Mouse (Mus musculus) thymus, postnatal 4 days (tissue): ENCODE measurements around the gene Grin2d.

Source experiments
- DNase-seq: peaks from one replicate; pipeline ENCODE4 v3.0.0; 2021

Gene Grin2d

DNA sequence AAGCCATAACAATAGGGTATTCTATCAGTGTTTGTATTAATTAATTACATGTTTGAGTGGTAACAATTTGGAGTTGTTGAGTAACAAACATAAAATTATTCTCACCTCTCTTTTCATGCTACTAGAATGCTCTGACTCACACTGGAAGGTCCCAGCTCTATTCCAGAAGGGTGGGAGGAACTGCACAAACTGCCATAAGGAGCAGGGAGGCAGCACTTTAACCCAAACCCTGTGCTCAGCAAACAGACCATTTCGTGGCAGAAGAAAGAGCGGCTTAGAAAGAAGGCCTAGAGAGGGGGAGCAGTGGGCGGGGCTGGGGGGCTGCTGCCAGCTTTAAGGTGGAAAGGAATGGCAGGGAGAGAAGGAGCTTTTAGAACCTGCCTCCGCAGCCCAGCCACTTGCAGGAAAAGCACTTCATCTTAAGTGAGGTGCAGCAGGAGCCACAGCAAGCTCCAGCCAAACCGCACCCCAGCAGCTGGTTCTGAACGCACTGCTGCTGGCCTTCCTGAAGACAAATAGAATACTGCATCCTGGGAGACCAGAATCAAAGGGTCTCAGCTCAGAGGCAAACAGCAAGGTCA lies 29.6 kb downstream of the Grin2d start:
- no peak for DNase-seq

DNA sequence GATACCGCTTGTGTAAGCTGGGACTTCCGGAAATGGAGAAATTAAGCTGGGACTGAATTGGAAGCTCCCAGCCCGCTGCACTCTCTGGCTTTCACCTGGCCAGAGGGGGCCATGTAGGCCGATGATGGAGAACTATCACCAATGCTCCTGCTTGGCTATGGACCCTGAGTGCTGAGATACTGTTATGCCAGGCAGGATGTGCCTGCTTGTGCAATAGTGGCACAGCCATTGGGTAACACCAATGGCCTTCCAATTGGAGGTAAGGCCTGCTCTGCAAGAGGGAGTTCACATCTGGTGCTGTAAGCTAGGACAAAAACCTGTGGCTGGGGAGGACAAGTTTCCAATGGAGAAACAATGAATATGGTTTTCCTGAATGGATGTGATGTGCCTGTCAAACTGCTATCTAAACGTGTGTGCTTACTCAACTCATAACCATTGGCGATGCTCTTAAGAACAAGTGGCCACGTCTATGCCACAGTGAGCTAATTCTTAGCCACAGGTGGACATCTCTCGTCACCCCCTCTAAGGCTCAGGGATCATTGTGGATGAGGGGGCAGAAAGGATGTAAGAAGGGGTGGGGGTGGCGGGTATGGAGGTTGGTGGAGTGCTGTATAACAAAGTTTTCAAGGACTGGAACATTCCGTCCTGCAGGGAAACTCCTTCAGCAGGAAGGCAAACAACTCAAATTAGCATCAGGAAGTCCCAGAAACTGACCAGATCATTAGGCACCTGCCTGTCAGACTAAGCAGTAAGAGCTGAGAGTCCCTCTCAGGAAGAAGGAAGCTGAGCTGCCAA lies 35.0 kb downstream of the Grin2d start:
- DNase-seq, result no peak

DNA sequence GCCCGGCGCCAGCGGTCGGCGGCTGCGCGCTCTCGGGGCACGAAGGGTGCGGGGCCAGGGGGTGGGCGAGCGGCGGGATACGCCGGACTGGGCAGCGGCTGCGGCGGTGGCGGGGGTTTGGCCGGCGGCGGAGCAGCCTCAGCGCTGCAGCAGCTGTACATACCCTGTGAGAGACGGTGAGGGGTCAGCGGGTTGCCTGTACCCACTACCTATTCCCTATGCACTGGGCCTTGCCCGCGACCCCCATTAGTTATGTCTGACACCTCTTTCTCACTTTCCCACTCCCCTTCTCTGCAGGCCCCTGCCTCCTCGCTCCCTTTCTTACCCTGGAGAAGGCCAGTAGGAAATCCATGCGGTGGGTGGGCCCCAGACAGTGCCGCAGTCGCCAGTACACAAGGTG lies 44.3 kb downstream of the Grin2d start:
- no peak for DNase-seq

DNA sequence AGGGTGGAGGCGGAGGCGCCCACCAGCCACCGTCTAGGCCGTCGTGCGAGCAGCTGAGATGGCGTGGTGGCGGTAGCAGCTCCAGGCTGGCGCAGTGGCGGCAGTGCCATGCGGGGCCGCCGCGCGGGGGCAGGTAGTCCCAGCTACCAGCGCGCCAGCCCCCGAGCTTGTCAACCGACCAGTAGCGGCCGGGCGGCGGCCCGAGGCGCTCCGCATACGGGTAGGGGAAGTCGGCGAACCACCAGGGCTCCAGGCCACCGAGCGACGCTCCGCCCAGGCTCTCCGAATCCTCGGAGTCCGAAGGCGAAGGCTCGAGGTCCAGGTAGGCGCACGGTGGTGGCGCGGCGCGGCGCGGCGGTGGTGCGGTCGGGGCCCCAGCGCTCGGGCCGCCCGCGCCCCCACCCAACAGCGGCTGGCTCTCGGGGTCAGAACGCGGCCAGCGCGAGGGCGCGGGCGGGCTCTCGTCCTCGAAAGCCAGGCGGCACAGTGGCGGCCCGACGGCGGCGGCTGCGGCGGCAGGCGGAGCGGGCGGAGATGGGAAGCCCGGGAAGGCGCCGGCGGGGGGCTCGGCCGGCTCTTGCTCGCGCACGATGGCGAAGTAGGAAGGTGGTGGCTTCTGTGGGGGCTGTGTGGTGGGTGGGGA lies 44.9 kb downstream of the Grin2d start:
- DNase-seq, result peak; percentile 39

DNA sequence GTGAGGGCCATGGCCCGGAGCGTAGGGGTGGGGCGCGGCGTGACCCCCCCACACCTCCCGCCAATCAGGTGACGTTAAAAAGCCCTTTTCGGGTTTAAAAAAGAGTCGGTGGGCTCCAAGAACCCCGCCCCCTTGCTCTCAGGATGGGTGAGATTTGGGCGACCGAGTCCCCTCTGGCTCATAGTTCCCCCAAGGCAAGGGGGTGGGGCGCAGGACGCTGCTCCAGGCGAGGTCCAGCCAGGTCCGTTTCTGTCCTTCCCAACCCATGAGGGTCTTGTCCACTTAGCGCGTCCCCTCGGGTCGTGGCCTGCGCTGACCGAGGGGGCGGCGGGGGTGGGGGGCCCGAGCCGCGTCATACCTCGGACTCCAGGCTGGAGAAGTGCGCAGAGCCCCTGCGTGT lies 45.8 kb downstream of the Grin2d start:
- no peak for DNase-seq

DNA sequence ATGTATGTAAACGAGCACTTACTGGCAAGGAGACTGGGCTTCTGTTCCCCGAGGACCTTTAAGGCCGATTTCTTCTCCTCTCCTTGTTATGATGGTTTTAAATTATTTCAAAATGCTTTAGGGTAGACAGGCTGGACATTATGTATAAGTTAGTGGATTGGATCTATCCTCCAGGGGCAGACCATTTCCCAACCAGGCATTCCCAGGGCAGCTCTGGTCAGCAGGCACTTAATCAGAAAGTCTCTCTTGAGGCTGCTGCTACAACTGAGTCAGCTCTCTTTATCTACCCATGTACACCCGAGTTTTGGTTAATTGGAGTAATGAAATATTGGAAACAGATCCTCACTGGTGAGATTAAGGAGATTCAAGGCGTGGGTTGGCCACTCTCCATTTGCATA lies 47.1 kb downstream of the Grin2d start:
- DNase-seq, result no peak

DNA sequence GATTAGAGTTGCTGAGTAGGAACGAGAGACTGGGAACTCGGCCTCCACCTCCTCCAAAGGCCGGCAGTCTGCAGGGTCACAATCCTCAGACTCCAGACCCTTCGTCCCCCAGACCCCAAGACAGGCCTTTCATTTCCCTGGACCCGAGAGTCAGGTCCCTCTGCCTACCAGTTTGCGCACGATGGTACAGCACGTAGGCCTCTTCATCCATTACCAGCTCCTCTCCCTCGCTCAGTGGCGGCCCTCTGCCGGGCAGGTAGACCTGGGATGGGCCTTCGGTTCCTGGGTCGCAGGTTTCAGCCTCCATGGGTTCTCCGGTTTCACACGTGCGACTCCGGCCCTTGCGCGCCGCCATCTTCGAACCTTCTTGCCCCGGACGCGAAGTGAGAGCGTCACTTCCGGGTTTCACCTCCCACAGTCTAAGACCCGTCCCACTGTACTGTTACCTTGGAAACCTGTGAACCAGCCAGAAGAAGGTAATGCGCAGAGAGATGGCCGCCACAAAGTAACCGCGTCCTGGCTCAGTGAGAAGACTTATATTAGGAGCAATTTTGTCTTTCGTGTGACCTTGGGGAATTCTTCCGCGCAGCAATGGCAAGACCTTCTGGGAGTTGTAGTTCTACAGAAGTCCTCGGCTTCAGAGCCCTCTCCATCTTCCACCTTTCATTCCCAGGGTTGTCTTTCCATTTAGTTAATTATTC lies 47.6 kb downstream of the Grin2d start, which contains the start of gene Grwd1:
Grwd1 (minus strand) TSS at position 518 of the 701 bp plus-strand sequence.
- peak; percentile 82 for DNase-seq

DNA sequence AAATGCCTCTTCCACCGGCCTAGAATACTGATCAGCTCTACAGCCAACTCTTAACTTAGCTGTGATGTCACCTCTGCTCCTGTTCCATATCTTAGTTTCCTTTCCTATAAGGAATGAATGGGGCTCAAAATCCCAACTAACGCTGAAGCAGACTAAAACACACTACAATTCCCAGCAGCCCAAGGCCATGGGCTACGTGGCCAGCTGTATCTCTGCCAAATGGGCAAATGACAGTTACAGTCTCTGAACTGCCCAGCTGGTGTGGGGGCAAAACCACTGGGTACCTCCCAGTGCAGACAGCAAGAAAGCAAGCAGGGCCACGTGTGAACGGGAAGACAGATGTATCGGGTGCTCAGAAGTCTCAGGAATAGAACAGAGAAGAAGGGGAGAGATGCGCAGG lies 51.5 kb downstream of the Grin2d start:
- DNase-seq, result no peak

DNA sequence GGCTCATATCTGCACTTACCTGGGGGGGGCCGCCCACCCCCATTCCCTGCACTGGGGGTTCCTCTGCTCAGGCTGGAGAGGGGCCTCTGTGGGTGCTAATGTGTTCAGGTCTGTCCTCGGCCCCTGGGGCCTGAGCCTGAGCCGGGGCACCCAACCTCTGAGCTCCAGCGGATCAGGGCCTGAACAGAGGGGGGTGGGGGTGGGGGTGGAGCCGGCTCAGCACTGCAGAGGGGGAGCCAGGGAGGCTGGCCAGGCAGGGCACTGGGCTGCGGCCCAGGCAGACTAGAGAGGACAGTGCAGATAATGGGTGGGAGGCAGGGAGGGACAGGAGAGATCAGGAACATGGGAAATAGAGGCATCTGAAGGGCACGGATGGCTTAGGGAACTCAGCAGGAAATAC lies 53.6 kb downstream of the Grin2d start, which contains the start of gene Kcnj14:
Kcnj14 (minus strand) TSS at position 185 of the 400 bp plus-strand sequence.
- no peak for DNase-seq

DNA sequence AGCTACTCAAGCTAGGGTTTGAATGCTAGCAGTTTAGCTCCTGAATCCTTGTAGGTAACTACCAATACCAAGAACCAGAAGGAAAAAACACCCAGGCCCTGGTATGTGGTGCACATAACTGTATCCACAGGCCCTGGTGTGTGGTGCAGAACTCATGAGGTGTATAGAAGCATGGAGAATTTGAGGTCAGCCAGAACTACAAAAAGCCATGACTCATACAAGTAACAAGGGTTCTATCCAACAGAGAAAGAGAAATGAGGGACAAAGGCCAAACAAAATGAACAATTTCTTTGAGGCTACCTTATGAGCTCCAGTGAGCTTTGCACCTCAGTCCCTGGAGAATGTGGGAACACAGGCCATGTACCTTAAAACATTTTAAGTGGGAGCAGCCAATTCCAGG lies 57.3 kb downstream of the Grin2d start:
- no peak for DNase-seq

DNA sequence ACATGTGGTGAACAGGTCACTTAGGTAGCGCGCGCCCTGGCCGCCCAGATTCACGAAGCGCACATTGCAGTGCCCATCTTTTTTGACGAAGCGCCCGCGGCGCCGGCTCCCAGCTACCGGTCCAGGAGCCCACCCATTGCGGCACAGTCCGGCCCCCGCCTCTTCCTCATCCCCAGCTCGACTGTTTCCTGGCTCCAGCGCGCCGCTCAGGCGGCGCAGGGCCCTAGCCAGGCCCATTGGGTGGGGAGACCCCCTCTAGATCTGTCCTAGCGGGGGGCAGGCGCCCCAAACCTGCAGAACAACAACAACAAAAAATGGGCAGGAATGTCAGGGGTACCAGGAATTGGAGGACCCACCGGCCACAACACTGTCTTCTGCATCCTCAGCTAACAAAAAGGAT lies 58.3 kb downstream of the Grin2d start:
- DNase-seq, result no peak

DNA sequence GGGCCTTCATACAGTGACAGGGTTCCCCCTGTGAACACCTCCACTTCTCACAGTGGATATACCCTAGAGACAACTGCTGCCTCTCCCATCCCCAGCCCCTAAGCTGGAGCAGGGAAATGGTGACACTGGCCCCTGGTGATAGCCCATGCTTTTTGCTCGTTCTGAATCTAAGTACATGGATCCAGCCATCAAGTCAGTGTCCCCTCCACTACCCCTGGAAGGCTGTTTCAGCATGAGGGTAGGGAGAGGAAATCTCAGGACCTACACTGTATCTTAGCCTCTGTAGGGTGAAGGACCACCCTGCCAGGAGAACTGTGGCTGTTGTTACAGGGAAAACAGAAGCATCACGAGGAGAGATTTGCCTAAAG lies 62.2 kb downstream of the Grin2d start:
- DNase-seq, result no peak

DNA sequence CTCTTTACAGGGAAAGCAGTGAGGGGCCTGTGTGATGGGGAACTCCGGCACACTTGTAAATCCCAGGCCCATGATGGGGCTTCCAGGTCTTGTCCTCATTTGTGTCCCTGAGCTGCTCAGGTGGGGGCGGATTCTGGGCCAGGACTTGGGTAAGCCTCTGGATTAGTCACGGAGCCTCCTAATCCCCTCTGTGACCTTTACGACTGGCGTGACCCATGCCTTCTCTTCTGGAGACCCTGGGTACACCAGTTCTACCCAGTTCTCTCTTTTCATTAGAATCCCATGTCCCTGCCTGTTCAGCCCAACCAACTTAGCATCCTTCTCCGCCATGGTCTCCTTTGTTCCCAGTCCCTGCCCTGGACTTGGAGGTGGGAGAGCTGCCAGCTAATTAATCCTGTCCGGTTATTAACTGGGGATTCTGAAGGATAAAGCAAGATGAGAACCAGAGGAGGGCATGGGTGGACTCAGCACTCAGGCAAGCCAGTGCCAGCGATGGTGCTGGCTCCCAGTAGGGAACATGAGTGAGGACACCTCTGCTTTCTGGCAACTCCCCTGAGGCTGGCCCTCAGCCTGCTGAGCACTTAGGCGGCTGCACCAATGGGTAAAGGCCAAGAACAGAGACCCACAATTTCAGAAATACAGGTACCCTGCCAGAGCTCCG lies 62.7 kb downstream of the Grin2d start:
- DNase-seq, result no peak

DNA sequence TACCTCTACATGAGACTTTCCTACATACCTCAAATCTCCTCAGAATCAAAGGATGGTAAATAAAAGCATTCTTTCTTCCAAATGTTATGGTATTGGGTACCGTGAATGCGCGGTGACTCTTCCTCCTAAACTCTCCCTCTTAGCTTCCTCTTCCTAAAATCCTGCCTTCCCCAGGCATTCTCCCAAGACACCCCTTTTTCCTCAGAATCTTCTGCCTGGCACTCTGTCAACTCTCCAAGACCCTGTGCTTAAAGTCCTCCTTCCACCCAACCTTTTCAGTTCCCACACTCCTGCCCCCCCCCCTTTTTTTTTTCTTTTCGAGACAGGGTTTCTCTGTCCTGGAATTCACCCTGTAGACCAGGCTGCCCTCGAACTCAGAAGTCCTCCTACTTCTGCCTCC lies 63.3 kb downstream of the Grin2d start:
- DNase-seq, result no peak

DNA sequence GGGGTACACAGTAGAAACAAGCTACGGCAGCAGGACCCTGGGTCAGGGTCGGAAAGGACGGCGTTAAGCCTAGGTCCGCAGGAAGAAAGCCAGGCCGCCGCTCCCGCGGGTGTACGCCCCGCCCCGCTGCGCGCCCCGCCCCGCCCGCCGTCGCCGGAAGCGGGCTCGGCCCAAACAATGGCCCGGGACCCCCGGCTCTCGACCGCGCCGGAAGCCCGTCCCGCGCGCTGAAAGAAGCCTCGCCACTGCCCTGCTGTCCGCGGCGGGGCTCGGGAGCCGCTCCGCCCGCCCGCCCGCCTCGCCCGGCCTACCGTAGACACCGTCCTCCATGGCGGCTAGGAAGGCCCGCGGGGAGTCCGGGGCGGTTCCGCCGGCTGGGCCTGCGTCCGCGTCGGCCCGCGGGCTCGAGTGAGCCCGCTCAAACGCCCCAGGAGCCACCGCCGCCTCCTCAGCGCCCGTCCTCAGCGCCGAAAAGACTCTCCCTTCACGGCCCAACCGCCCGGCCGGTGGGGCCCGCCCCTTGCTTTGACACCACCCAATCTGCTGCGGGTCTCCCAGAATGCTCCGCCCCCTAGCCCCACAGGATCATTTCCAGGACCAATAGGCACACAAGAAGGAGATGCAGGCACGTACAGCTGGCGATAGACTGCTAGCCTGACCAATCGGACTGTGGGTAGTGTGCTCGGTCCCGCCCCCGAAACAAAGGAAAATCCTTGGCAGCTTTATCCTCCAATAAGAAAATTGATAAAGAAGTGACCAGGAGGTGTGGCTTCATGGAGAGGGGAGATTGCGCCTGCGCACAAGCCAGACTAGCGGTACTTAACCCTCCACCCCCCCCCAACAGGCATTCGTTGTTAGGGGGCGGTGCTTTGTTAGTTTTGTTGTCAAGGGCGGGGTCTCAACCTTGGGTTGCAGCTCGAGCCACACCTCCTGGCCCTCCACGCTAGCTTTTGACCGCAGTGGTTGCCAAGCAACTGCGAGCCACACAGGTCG lies 64.1 kb downstream of the Grin2d start, which contains the start of gene Cyth2:
Cyth2 (minus strand) TSS at position 795 of the 993 bp plus-strand sequence.
- DNase-seq, result peak; percentile 99

DNA sequence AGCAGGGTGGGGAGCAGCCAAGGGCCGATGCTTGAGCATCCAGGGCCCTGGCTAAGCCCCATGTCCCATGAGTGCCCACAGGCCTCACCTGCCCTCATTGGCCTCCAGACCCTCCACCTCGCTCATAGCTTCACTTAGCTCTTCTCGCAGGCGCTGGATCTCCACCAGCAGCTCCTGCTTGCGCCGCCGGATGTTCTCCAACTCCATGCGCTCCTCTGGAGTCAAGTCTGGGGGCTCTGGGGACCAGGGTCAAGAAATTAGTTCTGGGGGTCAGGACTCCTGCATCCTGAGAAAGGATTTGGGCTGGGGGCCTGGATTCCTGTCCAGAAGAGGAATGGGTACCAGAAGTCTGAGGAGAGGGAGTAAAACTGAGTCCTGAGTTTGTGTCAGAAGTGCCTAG lies 65.3 kb downstream of the Grin2d start:
- DNase-seq, result no peak

DNA sequence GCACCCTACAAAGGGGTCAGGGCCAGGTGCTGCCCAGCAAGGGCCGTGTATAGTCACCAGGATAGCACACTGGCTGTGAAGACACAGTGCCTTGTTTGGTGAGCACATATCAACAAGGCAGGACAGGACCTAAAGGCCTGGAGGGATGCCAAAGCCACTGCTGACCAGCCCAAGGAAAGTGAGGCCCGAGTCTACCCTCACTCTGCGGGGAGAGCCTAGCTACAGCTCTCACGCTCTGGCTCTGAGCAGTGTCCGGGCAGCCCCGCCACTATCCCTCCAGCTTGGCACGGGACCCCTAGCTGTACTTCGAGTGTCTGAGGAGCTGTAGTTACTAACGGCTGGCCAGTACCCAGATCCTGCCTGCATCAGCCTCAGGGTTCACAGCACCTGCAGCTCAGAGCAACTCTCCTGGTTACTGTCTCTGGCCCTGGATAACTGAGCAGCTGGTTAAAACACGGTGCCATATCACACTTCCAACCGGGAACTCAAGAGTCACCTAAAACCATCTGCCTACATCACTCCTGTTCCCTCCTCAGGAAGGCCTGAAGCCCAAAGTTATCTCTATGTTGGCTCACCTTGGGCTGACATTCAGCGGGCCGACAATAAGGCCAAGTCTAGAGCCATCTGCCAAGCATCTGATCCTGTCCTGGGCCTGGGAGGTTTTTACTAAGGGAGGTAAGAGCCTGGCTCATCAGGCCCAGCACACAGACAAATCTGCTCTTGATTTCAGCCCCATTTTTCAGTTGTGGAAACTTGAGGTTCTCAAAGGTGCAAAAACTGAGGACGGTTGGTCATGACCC lies 68.7 kb downstream of the Grin2d start:
- DNase-seq, result no peak

DNA sequence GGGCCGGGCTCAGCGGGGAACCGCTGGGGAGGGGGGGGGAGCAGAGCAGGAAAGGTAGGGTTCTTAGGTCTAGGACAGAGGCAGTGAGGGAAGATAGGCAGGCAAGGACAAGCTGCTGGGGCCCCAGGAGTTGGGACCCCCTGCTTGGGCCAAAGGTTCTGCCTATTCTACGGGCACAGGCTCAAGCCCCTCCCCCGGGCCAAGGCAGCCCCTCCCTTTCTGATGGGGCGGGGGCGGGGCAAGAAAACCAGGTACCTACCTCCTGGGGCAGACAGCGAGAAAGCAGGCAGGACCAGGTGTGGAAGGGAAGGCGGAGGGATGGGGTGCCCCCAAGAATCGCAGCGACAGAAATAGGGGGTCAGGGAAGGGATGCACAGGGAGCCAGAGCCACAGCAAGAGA lies 69.7 kb downstream of the Grin2d start:
- no peak for DNase-seq

DNA sequence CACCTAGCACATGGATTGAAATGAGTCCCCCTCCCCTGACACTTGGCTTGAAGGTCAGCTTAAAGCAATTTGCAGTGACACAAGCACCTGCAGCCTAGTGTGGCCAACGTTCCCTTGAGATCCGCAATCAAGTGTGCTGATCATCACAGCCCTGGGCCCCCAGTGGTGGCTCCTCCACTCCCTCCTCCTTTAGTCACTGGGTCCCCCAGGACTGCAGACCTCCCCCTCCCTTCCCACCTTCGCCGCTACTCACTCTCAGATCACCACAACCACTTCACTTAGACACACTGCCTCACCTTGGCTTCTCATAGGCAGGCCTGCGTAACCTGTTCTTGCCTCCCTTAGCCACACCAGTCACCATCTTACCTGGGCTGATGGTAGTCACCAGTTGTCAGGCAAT lies 72.2 kb downstream of the Grin2d start:
- DNase-seq, result peak; percentile 16

DNA sequence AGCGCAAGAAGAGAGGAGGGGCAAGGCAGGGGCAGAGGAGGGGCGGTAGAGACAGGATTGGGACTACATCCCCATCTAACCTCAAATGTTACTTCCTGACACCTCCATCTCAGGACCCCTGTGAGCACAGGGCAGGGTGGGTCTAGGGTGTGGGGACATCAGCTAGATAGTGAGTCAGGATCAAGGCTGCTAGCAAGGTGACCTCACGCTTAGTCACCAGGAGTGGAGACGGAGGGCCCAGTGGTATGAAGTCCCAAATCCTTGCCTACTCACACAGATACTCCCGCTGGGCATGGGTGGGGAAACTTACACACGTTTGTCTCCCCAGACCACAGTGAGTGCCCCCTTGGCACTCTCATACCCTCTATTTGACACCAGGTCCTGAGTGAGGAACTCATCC lies 75.6 kb downstream of the Grin2d start:
- DNase-seq, result no peak

DNA sequence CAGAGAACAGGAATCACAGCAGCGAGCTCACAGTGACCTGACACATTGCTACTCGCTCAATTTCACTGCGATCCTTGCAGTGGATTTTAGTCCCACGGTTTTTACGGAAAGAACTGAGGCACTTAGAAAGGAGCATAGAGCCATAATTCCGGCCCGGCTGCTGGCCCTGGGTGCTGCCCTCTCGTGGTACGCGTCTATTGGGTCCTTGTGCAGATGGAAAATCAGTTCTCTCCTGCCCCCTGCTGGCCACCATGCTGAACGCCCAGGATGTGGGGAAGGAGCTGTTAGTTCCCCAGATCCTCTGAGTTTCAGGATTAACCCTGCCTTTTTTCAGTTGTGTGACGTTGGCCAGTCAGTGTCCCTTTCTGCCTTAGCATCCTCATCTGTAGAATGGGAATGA lies 76.8 kb downstream of the Grin2d start:
- peak; percentile 97 for DNase-seq
